Mouse (Mus musculus) cerebellum, adult 18-20 months (tissue): ENCODE data around the gene Abcf2.
A peak's percentile ranks its signal among the peaks of the same experiment; 100 is the strongest.

Experiments used
- DNase-seq, 2 experiments: peaks; one replicate each; pipeline ENCODE4 v3.0.0; 2021

Abcf2 gene

DNA sequence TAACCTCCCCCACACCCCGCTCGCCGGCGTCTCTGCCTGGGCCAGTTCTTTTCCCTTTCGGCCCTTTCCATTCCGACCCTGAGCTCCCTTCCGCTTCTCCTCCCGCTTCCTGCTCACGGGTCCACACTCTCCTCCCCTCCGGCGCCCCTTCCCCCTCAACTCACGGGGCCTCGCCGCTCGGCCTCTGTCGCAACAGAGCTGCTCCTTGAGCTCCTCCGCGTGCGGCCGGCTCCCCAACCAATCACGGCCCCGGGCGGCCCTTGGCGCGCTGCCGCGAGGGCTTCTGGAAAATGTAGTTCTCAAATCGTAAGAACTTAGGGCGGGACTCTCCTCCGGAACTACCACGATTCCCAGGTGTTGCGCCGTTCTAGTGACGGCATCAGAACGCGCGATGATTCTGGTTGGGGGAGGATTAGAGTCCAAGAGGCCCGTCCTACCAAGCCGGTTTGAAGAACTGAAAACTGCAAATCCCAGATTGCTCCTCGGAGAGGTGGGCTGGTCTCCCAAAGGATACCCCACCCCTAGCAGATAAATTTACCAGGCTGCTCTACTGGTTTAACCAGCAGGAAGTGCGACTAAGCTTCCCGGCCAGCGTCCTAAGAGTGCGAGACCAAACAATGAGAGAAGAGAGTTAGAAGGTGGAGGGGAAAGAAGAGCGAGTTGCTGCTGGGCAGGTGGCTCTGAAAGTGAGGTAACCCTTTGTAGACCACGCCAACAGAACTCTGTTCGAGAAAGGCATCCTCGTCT, at the start of gene Abcf2:
Abcf2 (minus strand) TSS at position 285 of the 747 bp plus-strand sequence.
- DNase-seq = peak; percentile 100

DNA sequence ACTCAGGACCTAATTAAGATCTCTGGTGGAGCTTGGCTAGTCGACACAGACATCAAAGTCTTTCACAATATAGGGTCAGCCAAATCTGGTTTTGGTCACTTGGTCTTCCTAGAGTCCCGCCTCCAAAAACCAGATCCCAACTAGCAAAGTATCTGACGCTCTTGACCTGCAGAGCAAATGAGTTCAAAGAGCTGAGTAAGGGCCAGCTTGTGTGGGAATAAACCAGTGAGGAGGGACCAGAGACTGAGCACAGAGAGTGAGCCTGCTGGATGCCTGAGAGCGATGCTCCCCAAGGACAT, 47.5 kb upstream of the Abcf2 start:
- no peak for DNase-seq

DNA sequence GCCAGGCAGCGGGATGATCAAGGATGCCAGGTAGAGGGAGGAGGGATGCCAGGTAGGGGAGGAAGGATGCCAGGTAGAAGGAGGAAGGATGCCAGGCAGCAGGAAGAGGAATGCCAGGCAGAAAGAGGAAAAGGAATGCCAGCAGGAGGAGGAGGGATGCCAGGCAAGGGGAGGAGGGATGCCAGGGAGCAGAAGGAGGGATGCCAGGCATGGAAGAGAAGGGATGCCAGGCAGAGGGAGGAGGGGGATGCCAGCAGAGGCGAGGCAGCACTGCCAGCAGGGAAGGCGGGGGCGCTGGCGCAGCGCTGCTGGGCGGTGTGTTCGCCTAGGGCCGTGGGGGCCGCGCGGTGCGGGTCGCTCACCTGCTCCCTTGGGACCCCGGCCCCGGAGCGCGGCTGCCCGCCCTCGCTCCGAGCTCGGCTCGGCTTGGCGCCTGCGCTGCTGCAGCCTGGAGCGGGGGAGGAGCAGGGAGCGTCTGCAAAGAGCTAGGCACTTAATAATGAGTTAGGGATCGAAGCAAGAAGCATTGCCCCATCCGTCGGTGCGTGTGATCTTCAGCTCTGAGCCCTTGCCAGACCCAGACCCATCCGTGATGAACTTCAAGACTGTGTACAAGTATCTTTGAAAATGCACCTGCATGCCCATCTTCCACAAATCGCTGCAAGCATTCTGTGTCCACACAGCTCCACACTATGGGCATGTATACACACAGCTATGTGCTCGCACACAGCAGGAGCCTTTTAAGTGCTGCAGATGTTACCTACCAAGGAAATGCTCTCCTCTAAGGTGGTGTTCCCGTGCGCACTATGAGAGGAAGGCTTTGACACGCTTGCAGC, 46.9 kb upstream of the Abcf2 start, which contains the start of gene Smarcd3:
Smarcd3 (minus strand) TSS at position 426 of the 836 bp plus-strand sequence.
- peak; percentile 90 to 94 for DNase-seq

DNA sequence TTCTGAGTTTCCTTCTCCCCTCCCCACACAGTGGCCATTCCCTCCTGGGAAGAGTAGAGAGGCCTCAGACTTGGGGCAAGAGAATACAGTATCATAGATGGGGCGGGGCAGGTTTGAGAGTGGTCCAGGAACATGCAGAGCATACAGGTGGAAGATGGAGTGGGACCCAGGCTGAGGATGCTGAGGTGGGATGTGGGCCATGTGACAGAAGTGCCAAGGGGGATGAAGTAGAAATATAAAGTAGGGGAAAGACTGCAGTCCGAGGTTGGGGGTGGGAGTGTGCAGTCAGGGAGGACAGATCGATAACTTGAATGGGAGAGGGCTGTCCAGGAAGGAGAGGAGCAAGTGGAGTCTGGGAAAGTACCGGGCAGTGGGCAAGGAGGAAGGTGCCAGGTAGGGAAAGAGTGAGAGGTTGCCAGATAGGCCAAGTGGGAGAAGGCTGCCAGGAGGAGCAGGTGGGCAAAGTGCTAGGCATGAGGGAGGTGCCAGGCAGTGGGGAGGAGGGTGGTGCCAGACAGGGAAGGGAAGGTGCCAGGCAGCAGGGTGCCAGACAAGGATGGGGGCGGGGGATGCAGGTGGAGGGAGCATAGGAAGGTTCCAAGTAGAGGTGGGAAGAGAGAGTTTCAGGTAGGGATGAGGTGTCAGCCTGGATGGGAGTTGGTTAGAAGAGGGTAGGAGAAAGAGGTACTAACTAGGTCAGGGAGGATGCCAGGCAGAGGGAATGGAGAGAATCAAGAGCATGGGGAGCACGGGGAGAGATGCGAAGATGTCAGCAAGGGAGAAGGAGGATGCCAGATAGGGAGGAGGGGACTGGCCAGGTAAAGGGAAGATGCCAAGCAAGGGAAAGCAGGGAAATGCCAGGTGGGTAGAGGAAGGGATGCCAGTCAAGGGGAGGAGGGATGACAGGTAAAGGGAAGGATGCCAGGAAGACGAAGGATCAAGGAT, 46.0 kb upstream of the Abcf2 start:
- peak; percentile 88 to 92 for DNase-seq

DNA sequence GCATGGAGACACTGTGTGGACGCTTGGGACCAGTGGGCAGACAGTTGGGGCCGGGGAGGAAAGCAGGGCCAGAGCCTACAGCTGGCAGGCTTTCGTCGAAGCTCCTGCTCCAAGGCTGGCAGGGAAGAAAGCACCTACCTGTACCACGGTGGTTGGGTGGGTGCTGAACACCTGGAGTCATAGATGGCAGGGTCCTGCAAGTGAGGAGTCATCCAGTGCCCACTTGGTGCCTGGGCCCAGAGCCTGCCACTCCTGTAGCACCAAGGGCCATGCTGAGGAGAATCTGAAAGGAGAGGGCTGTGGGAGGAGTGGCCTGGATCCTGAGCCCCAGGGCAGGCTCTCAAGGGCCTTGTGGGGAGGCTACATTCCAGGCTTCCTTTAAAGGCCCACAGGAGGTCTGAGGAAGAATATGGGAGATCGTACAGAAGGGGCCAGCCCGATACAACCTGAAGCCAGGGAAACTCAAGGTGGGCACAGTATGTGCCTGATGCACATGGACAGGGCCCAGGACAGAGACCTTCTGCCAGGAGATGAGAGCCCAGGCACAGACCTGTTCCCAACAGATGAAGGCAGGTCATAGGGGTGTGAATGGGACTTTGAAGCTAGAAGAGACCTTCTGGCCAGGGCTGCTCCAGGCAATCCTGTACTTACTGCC, 45.2 kb upstream of the Abcf2 start:
- DNase-seq = peak in 1 of 2 experiments; percentile 48

DNA sequence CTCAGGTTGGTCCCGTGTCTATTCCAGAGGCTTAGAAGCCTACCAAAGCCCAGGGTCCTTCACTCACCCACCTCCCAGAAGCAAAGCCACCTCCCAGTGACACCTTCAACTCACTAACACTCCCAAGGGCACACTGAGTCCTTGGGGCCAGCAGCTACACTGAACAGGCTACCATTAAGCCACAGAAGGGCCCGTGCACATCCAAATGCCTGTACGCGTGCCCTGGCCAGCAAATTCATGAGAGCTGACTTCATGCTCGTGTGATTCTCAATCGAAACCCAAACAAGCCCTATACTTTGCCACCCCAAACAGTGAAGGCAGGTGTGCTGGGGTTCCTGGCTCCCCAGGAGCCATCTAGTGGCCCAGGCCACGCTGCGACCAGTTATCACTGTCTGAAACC, 43.4 kb upstream of the Abcf2 start:
- DNase-seq = no peak

DNA sequence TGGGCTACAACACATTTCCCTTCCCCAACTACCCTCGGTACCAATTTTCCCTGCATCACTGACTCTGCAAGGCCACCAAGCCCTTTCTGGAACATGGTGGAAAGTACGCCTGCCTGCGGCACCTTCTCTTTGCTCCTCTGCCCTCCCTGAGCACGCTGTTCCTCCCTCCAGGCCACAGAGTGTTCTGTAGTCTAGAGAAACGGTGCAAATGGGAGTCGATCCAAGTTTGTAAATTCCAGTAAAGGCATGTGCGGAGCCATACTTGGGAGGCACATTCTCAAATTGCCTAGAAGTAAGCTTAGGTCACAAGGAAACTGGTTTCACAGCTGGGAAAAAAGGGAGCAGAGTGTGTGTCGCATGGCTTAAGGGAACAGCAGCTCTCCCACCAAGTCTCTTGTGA, 42.8 kb upstream of the Abcf2 start:
- DNase-seq = no peak

DNA sequence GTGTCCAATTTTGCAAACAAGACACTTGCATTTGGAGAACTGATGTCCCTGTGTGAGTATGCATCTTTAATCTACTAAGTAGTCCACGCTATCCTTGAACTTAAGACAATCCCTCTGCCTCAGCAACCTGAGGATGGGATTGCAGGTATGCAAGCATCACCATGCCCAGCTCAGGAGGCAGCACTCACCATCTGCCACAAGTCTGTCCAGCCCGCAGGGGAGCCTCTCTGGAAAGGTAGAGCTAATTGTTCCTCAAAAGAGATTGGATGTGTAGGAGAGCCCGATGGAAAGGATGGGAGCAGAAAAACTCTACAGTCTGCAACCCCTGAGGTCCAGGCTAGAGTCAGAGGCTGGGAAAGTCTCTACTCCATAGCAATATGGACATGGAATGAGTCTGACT, 41.7 kb upstream of the Abcf2 start:
- peak; percentile 30 to 43 for DNase-seq

DNA sequence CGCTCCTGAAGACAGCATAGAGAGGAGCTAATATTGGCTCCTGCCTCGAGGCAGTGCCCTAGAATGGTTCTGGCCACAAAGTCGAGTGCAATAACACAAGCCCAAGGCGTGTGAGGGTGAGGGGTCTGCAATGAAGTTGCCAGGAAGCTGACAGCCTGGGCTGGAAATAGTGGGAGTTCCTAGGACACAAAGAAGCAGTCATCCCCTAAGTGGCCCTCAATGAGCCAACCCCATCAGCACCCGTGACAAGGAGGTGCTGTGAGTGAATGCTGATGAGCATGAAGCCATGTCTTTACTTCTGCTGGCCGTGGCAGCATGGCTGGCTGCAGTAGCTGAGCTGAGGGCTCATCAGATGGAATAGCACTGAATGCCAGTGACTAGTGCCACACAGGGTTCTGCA, 37.8 kb upstream of the Abcf2 start:
- no peak for DNase-seq

DNA sequence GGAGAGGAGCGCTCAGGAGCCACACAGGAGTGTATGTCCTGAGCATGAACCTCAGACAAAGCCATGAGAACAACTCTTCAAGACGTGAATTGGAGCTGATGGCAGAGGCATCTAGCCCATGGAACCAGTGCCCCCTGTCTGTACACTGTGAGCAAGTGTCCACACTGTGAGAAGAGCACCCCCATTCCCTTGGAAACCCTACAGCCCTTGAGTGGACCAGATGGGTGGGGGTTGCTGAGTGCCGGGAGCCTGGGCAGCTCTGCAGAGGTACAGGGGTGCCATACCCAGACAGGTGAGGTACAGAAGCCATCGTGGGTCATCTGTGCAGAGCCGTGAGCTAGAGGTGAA, 35.0 kb upstream of the Abcf2 start:
- no peak for DNase-seq

DNA sequence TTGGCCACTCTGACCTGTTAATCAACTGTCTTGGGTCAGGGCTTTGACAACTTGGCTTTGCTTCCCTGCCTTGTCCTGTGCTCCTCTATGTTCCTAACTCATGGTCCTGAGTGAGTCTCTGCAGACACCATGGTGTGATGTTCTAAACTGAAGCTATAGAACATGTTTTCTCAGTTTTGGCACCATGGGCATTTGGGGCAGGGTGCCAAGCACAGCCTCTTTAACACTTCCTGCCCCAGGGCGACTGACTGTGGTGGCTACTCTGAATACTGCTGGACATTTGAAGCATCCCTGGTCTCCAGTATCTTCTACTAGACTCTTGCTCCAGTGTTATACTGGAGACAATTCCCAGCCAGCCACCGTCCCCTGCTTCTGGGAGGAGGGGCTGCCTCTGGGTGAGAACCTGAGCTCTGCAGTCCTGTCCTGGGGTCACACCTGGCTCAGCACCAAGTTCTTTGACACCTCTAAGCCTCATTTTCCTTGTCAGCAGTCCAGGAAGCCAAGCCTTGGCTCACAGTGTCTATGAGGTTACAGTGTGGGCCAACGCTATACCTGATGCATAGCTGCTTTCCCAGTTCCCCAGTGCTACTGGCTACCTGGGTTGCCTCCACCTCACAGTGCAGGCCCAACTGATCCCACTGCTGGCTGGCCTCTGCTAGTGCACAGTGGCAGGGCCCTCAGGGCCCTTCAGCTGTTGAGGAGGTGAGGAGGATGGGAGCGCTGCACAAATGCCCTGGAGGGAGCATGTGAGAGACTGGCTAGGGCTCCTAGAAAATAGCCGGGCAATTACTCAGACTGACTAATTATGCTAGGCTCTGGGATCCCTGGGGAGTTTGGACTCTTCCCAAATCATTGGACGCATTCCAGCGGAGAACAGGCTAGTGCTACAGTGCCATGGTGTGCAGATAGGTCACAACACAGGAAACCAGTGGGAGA, 34.4 kb upstream of the Abcf2 start:
- peak; percentile 75 to 78 for DNase-seq

DNA sequence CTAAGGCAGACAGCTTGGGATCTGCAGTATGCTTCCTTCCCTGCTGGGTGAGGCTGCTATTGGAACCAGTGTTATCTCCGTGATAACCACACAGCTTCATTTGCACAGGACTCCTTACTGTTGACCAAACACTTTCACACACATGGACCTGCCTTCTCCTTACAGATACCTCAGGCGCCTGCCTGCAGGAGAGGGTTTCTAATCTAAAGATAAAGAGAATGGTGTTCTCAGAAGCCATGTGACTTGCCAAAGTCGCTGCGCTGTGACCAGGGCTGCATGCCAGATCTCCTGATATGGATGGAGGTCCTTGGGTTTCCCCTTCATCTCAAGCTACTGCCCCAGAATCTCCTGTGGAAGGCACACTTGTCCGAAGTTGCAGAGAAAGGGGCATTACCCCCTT, 32.1 kb upstream of the Abcf2 start:
- DNase-seq = no peak

DNA sequence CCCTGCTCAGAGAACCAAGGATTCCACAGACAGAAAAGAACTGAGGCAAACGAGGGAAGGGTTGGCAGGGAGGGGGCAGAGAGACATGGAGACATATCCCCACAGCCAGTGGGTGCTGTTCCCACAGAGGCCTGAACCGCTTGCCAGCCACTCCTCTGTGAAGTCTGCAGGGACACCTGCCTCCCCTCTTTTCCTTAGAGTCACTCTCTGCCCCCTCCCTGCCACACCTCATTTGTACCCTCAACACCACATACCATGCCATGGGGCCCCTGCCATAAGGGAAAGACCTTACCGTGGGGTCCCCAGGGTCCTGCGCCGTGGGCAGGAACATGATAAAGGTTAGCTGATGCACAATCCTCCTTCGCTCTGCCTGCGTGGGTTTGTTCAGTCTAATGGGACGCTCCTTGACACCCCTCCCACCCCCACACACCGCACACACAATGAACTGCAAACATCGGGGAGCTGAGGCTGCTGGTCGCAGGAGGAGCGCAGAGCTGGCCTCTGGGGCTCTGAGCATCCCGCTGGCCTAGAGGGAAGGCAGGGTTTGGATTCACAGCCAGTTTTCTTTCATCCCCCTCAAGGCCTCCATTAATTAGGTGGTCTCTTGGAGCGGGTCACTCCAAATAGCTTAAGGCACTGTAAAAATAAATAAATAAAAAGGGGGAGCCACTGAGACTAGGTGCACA, 28.9 kb upstream of the Abcf2 start:
- no peak for DNase-seq

DNA sequence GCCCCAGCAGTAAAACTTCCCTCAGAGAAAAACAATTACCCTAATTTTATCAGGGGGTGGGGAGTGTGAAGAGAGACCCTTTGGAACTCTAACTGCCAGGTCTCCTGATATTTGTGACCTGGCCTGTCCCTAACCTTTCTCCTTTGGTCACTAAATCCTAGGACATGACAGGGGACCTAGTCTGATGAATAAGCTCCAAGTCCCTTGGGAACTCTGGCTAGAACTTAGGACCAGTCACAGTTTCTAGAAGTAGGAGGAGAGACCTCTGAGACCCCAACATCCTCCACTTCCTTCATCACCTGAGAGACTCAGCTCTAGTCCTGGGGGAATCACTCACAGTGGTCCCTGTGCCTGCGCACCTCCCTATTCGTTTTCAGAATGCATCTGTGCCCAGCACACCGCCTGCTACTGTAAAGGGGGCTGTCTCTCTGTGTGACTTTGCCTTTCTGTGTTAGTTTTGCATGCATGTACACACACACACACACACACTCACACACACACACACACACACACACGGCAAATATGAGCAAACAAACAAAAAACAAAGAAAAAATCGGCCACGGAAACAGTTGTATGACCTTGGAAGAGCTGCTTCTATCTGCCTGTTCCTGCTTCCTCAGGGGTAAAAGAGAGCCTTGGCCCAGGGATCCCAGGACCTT, 28.2 kb upstream of the Abcf2 start:
- no peak for DNase-seq

DNA sequence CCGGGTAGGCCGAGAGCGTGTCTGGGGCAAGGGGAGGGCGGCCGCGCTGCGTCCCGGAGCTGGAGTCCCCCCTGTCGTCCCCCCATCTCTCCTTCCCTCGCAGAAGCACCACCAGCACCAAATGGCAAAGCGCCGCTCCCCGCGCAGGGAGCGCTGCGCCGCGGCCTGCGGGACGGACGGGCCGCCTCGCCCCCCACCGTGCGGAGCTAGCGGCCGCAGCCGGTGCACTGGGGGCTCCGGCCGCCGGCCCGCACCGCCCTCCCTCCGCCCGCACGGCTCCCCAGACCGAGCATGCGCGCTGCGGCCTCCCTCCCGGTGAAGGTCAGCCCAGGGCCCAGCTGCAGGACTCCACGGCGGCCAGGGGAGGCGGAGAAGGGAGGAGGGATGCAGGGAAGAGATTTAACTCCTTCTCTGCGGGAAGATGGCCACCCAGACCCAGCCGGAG, 27.4 kb upstream of the Abcf2 start:
- DNase-seq = peak; percentile 83 to 84

DNA sequence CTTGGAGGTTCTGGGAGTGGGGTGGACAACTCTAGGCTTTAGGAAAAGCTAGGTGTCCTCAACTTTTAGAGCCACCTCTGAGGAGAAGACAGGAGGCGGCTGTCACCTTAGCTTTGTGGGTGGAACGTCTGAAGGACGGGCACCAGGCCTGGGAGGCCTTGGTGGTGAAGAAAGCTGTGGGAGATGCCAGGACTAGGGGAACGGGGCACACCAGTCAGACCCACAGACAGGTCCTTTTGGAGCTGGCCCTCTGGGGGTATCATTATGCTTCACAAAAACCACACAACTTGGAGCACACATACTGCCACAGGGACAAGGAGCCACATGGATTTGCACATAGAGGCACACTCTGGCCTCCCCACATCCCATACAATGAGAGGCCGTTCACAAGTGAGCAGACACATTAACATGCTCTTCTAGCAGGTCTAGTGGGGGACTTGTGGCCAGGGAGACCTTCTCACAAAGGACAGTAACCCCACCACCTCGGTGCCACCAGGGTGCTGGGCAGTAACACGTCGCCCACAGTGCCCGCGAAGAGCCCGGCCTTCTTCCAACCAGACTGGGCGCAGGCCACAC, 26.9 kb upstream of the Abcf2 start:
- peak in 1 of 2 experiments; percentile 39 for DNase-seq

DNA sequence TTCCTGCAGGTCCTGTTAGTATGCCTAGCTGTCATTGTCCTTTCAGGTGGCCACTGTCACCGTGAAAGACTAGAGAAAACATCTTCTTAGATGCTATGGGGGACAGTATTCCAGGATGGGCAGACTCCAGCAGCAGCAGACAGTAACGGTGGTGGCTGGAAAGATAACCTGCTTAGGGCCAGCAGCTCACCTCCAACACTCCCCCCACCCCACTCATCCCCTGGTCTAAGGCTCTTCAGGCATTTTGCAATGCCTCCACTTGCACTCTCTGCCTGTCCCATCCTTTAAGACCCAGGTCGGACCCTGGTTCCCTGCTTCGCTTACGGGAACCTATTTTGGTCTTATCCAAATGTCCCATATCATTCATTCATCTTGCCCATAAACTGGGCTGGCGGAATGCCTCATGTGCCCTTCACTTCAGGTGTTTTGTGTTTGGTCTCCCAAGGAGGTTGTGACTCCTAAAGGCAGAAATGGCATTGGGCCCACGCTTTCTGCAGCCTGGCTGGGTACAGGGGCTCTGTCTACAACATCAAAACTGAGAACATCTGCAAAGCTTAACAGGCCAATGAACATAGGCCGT, 26.3 kb upstream of the Abcf2 start:
- no peak for DNase-seq

DNA sequence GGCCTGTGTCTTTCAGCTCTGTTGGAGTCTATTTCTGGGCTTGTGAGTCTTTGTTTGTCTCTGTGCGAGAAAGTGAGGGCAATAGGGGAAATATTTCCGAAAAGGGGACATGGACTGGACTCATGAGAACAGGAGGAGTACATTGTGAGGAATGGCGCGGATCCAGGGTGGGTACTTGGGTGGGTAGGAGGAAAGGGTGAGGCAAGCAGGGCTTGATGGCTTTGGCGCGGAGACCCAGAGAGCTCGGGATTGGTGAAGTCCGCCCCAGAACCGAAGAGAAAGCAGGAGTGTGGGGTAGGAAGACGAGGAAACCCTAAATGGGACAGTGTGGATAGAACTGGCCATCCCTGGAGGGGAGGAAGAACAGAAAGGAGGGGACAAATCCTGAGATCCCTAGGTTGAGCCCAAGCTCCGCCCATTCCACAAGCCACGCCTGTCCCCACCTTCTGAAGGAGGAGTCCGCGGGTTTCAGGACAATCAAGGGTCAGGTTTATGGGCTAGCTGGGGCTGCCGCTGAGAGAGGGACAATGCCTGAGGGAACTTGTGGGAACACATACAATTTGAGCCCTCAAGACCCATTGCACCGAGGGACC, 25.6 kb upstream of the Abcf2 start:
- peak; percentile 67 to 83 for DNase-seq
